Mouse (Mus musculus) layer of hippocampus, postnatal 36 days (tissue): ENCODE data around the gene Abraxas2. TPM values are rescaled to one million over a fixed set of nuclear protein-coding genes. Genes with fewer than 3 reads are reported as not detected.

Experiments
- DNase-seq, 2 experiments: peaks; one replicate each; pipeline ENCODE4 v3.0.0; 2022
- total RNA-seq, 2 experiments: library from RNA; stranded (reverse); gene quantifications; 2 replicates each; pipeline ENCODE4 v1.2.3; 2021

The Abraxas2 gene
- total RNA-seq, 2 experiments from 2014 or later = 28.3 to 31.5 TPM

GRCm38 (mm10) chr7:132898234-132898633 lies 39.2 kb downstream of the Abraxas2 start:
- DNase-seq = no peak

GRCm38 (mm10) chr7:132900826-132901531 lies 42.0 kb downstream of the Abraxas2 start:
- no peak for DNase-seq

- no peak for DNase-seq
Observed at GRCm38 (mm10) chr7:132903796-132904195, 44.8 kb downstream of the Abraxas2 start.

DNA sequence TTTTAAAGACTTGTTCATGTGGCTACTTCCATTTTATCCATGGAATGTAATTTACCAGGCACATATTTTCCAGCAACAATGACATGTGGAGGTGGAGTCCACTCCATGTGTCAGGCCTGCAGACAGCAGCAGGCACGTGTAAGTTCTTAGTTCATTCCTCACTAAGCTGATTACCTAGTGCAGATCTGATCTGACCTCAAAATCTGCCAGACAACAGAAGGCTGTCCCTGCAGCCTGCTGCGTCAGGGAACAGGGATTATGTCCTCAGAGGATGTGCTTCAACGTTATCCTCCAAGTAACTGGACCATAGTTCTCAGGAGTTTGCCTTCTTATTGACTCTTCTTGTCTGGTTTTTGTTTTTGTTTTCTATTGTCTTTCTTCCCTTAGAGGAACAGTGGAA lies 62.9 kb downstream of the Abraxas2 start:
- DNase-seq = no peak

DNA sequence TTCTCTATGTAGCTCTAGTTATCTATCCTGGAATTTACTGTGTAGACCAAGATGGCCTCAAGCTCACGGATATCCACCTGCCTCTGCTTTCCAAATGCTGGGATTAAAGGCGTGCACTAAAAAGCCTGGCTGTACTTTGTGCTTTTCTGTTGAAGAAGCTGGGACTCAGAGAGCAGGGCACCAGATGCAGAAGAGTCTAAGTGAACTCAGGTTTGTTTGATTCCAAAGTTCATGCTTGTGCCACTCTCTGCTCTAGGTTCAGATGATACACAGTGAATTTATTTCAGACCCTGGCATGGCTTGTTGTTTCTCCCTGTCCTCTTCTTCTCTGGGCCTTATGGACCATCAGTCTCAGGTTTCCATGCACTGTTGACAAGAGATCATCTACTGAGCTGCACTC lies 66.2 kb downstream of the Abraxas2 start:
- DNase-seq = no peak

DNA sequence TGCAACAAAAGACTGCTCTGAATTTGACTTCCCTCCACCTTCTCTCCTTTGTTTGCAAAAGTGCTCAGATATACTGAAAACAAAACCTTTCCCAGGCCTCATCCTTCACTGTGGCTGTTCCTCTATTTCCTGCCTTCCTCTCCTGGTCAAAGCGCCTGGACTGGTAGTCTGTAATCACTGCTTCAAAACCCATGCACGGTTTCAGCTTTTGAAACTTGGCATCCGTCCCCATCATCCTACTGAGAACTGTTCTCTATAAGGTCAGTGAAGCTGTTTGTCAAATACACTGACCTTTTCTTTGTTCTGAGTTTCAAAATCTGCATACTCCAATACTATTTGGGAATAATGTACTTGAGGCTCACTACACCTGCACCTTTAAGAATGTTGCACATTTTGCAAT lies 68.2 kb downstream of the Abraxas2 start:
- DNase-seq = no peak

DNA sequence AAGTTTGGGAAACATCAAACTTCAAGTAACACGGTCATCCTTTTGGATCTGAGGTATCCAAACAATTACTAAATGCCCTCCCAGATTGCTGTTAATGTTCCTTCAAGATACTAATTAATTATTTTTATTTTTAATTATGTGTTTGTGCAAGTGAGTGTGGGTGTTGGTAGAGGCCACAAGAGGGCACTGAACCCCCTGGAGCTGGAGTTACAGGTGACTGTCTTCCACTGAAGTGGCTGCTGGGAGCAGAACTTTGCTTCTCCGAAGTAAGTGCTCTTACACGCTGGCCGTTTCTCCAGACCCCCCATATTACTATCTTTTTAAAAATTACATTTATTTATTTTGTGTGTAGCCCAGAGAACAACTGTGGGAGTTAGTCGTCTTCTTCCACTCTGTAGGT lies 71.0 kb downstream of the Abraxas2 start:
- DNase-seq = no peak

GRCm38 (mm10) chr7:132930850-132931559 lies 72.0 kb downstream of the Abraxas2 start, which contains the start of gene Zranb1:
Zranb1 (plus strand) TSS chr7:132931142.
- peak; percentile 98 to 99 for DNase-seq

DNA sequence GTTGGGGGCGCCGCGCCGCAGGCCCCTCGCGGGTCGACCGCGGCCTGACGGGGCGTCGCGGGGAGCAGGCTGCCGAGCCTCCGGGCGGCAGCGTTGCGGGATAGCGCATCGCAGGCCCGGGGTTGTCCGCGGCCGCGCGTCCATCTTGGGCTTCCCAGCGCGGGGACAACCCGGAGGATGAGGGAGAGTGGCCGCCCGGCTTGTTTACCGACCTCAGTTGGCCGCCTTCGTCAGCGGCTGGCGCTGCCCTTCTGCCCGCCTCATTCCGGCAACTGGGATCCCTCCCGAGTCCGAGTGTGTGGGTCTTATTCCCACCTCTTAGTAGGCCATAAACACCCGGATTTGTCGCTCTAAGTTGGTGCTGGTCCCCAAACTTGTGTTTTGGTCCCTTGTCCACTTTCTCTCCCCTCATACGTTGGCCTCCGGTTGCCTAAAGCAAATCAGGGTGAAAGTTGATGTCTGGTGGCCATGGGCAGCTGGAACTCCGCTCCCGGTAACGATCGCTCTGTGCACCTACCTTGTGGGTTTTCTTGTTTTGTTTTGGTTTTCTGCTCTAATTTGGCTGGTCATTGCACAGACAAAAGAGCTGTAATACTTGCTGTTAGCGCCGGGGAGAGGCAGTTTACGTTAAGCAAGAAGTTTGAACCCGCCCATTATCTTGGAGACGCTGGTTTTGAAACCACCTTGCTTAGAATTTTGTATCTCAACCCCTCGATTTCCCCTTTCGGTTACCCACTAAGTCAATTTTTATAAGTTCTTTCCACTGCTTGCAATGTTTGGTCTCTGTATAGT lies 72.7 kb downstream of the Abraxas2 start:
- peak in 1 of 2 experiments; percentile 34 for DNase-seq

DNA sequence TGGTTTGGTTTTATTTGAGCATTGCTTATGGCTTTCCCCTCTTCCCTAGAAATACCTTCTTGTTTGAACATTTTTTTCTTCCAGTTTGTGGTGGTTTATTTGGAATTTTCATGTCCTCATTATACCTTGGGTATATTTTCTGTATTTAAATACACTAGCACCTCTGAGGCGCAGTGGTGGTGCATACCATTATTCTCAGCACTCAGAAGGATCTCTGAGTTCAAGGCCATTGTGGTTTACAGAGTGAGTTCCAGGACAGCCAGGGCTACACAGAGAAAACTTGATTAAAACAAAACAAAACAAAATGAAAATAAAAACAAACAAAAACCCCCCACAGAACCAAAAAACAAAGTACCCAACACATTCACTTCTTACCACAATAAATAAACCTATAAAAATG lies 74.3 kb downstream of the Abraxas2 start:
- DNase-seq = no peak

Other genes with a start within 250 kb of the Abraxas2 start
- gene Lhpp, start 248.6 kb upstream of the Abraxas2 start, total RNA-seq = 10 to 100 TPM; 25.5 to 26.0 TPM
- 10 to 100 TPM; 46.4 to 53.3 TPM for gene Fam53b, start 45.3 kb upstream of the Abraxas2 start, total RNA-seq
- gene Eef1akmt2, start 6.6 kb upstream of the Abraxas2 start, total RNA-seq = 10 to 100 TPM; 31.6 to 36.7 TPM
- 10 to 100 TPM; 39.3 to 46.1 TPM for gene Zranb1, start 71.9 kb downstream of the Abraxas2 start, total RNA-seq